Mouse (Mus musculus) mouse trophoblast stem cell (cell line): ENCODE results near the gene Dgki.

Experiments used
- in situ Hi-C, 2 experiments: fragments of 300-500 bp; cut with MseI, MboI; formaldehyde crosslinking; loops; 2 replicates in 1 of 2; 3 replicates in 1 of 2; pipeline ENCODE4 v1.15.1; 2025

The Dgki gene

DNA sequence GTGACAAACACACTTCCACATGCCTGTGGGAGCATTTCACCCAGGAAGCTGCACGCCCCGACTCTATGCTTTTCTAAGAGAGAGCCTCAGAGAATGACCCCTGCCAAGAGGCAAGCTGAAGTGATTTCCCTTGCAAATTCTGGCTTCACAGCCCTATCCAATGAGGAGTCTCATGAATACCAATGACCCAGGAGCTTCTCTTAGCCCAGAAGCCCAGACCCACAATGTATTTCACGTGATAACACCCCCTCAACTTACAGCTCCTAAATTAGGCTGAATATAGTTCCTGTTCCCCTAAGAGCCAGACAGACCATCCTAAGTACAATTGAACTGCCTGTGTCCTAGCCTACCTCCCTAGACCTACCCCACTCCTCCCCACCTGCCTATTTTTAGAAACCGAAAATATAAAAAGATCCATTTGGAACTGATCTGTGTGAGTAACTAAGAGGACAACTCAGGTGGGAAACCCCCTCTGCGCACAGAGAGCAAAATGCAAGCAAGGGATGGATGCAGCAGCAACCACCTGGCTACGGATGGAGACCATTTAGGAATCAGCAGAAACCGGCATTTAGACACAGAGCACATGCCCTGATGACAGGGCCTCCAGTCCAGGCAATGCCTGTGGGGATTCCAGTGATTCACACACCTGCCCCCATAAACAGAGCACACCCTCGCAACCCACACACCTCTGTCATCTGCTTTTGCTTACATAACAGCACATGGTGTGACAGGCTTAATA is 2.1 kb downstream of the Dgki start:
- in situ Hi-C loops: no loop called here

DNA sequence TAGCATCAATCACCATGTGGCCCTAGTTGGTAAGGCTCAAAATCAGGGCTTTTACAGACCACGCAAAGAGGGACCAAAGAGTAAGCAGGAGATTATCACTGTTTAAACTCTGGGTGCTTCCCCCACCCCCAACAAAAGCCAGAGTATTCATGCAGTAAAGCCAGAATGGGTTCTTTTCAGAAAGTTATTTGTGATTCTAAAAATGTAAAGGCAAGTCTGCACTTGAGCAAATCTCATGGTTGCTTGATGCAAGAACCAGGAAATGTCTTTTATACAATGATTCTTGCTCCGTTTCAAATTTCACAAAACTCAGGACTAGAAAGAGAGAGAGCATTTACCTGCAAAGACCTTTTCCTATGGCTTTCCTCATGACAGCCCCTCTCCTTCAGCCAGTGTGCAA is 7.9 kb downstream of the Dgki start:
- in situ Hi-C loops: no loop called here

DNA sequence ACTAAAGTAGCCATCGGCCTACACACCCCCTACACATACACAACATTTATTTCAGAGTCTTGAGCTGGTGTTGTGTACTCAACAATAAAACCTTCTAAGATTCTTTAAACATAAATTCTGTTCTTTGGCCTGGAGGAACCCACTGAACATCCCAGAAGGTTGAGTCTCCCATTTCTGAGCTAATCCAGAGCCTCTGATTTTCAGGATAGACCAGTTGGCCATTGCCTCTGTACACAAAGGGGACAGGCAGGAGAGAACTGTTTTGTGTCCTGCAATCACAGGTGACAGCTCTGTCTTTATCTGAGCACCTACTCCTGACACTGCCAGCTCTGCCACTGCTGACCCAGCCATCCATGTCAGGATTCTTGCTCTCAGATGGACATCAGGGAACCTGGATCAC is 8.8 kb downstream of the Dgki start:
- in situ Hi-C loops: no loop called here

DNA sequence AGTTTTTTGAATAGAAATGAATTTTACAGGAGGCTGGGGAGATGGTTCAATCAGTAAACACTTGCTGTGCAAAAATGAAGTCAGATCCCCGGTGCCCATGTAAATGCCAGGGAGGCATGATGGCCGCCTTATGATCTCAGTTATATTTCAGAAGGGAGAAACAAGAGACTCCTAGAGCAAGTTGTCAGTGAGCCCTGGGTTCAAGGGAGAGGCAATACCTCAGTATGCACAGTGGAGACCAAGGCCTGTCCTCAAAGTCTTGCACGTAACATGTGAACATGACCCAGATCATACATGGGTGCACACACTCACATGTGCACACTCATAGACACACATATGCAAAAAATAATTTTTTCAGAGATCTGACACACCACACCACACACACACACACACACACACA is 9.3 kb downstream of the Dgki start:
- in situ Hi-C loops: no loop called here

DNA sequence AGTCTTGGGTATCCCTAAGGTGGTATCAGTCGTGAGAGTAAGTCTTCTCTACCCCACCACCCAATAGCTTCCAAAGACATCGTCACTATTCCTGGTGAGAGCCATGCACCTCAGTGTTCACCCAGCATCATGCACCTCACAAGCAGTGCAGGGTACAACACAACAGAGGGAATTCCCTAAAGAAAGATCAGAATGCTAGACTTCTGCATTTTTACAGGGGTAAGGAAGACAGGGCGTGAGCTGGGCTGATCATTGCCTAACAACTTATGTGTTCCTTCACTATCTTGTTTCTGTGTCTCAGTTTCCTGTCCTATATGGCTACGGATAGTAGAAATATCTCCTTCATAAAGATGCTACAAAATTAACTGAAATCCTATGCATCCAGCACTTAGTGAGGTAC is 13.8 kb downstream of the Dgki start:
- in situ Hi-C loops: no loop called here

DNA sequence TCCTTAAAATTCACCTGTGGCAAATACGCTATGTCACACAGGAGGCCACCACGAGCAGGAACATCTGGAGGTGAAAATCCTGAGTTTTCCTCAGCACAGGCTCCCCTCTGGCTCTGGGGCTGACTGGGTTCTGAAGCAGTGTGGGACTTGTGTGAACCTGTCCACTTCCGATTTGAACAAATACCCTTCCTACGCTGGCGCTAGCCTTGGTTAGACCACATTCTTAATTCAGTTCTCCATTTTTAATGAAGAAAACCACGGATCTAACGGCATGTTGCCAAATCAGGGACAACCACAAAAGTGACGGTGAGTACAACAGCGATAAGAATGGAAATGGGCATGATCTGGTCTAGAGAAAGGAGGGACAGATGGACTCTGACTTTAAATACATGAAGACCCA is 15.1 kb downstream of the Dgki start:
- in situ Hi-C loops: no loop called here

DNA sequence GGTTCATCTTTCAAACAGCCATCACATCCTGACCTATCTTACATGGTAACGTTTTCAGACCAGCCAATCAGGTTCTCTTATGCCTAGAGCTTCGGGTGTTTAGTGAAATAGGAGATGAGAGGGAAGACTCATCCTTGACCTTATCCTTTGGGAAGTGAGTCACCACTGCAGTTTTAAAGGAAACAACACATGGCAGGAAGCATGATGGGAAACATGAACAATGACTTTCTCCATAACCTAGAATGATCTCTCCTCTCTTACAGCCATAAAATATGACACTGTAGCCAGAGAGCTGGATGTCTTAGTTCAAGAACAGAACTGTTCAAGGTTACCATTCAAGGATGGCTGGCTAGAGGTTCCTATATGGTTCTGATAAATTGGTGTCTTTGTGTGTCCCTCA is 16.6 kb downstream of the Dgki start:
- in situ Hi-C loops: no loop called here

DNA sequence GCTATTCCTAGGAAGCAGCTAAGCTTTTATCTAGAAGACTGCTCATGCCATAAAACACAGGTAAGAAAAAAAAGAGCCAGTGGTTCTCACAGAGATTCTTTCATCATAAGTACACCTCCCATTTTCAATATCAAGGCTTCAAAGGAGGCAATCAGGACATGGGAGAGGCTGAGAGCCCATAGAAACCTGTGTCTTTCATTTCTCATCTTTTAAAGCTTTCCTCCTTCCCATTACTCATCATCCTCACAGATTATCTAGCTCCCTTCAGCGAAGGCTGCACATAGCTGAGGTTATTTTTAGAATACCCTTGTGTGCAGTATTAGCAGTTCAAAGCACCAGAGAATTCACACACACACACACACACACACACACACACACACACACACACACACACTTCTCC is 17.3 kb downstream of the Dgki start:
- in situ Hi-C loops: no loop called here

DNA sequence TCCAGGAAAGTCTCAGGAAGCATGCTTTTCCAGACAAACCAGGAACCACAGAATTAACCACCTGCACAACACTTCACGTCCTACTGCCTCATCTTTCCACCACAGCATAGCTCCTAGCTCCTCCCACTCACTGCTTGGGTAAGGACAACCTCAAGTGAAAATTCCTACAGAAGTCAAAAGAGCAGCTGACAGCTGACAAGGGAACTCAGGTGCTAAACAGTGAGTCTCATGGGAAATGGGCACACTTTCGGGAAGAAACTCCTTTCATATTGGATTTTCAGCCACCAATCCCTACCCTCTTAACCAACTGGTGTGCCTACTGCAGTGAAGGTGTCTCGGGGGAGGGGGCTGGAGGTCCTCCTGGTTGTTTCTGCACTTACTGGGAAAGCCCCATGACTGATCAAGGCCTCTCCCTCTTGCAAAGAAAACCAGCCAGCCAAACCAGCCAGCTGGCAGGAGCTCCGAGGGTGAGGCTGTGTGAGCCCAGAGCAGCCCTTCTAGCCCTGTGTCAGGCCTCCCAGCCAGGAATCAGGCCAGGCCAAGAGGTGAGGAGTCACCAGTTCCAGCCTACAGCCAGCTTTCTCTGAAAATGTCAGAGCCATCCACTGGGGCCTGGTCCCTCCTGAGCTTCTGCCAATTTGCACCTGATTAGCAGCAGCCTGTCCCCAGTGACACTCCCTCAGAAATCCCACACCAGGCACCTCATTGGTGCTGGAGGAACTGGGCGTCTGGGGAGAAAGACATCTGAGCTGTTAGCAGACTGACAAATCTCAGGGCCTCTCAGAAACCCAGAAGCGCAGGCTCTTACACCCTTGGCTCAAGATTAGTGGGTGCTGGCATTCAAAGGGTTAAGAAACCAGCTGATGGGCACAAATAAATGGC is 22.9 kb downstream of the Dgki start:
- in situ Hi-C loops: no loop called here

DNA sequence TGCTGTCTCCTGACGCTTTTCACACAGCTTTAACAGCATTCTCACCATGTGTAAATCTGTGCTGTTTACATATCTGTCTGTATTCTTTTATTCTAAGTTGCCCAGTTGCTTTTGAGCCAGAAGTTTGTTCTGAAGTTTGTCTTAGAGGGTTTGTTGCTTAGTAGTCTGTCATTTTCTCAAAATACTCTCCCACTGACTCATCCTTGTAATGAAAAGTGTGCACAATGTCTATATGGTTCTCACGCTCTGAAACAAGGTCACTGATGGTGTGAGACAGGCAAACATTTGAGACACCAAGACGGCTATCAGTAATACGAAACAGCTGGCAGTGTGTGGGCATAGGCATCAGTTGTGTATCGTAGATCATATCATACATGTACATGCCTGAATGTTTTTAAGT is 23.8 kb downstream of the Dgki start:
- in situ Hi-C loops: no loop called here

DNA sequence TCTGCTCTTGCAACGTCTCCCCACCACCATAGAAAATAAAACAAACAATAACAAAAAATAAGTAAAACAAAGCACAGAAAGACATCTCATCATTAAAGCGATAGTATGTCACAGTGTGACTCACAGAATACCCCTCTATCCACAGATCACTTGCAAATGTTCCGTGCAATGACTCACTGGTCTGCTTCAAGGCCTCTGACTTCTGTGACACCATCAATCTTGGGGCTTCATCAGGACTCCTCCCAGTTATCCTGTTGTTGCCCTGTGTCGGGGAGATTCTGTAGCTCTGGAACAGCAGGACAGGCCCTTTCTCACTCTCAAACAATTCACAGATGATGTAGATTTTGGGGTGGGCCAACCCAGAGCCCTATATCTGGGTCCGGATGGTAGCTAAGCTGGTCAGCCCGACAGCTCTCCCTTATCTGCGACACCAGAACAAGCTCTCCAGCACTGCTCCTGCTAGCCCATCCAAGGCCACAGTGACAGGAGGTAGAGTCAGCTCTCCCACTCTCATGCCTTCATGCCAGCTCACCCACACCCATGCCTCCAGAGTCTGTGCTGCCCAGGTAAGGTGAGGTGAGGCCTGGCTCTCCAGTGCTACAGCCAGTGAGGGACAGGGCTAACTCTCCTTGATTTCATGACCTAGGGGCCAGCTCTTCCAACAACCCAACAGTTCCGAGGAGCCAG is 28.9 kb downstream of the Dgki start:
- in situ Hi-C loops: no loop called here

DNA sequence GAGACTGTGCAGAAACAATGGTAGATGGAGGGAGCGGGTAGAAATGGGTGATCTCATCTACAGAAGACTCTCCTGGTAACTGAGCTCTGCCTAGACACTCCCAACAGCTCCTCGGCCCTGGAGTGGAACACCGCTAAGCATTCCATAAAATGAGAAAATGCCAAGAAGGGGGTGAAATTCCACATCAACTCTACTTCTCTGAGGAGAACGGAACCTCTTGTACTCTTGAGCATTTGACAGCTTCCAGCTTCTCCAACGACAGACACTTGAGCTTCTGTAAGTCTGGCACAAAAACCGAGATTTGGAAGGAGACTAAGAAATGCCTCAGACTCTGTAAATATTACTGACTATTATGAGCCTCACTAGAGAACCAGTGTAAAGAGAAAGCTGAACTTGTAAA is 31.4 kb downstream of the Dgki start:
- in situ Hi-C loops: no loop called here

DNA sequence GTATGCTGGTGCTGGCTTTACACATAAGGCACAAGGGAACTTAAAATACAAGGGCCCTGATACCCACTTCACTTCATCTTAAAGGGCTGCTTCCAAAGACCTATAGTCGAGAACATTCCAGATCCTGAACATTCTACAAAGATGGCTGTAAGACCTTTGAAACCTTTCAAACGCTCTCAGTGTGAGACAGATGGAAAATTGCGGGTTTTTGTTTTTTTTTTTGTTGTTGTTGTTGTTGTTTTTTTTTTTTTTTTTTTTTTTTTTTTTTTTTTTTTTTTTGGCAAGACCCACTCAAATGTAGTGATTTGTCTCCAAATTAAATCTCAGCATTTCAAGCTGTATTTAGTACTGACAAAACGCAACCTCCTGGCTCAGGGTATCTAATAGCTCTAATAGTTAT is 32.0 kb downstream of the Dgki start:
- in situ Hi-C loops: no loop called here

DNA sequence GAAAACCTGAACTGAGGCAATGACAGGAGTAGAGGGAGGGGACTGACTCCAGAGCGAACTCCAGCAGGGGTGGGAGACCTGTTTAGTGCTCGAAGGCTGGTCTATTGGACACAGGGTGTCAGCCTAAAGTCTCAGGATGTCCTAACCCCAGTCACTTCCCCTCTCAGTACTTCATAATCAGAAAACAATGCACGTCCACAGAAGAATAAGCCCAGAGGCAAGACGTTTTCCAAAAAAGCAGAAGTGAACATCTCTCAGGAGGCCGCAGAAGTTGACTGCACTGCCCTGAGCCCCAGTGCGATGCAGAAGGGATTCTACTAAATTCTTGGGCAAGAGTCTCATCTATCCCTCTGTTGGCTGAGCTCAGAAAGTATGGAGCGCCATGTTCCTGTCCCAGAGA is 37.5 kb downstream of the Dgki start:
- in situ Hi-C loops: no loop called here

DNA sequence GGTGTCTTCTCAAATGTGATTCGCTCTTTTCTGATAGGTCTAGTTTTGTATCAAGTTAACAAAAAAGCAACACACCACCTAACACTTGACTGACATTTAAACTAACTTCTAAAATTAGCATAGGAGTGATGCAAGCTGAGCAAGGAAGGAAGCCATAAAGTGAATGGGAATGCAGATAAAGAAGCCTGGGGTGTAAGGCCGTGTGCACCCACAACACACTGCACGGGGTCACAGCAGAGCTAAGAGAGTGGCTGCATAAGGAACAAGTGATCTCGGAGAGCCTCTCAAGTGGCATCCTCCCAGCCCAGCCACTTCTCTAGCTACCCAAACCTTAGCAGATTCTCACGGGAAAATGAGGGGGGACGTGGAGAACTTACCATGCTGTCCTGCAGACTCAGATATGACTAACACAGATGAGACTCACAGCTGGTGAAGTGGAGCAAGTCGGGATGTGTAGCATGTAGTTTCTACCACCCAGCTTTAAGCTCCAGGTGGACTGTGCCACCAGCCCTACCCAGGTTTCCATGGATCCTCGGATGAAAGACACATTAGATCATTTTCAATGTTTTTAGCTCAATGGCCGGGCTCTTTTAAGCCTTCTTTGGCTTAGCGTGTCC is 38.6 kb downstream of the Dgki start:
- in situ Hi-C loops: no loop called here

DNA sequence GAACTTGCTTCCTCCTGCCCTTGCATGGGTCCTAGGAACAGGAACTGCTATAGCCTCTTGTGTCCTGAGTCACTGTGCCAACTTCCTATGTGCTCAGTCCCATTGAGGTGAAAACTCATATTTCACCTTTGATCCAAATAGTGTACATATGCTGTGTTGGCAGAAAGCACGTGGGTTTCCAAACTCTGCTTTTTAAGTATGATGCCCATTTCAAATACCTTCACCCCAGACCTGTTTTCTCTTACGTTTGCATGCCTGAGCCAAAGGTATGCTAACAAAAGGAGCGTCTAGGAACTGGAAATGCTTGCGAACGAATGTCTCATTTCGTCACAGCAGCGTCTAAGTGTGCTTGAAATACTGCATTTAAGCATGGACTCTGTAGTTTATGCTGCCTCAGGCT is 41.3 kb downstream of the Dgki start:
- in situ Hi-C loops: no loop called here

DNA sequence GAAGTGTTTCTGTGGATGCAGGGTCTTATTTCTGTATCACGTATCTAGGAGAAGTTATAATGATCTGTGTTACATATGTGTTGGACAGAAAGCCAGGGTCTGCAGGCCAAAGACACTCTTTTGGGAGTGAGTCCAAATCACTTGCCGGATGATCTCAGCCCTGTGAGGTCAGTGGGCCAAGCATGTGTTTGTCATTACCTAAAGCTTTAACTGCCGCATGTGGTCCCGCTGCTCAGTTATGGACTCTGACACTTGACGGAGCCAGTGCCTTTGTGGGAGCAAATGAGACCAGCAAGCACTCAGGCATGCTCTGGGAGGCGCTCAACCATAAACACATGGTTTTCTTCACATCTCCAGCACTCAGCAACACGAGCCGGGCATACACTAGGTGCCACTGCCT is 45.8 kb downstream of the Dgki start:
- in situ Hi-C loops: no loop called here

DNA sequence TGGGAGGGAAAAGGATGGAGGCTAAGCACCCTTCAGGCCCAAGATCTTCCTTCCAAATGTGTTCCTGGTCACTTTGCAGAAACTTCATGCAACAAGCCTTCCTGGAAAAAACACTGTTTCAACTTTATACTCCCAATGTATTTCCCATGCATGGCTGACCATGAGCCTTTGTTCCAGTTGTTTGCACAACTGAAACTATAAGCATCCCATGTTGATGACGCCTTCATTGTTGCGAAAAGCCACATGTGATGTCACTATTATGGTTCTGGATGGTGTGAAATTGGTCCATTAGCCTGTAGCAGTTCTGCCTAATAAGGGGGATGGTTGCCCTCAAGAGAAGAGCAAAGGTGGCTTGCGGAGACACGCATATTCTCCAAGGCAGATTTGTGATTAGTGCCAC is 47.4 kb downstream of the Dgki start:
- in situ Hi-C loops: no loop called here

DNA sequence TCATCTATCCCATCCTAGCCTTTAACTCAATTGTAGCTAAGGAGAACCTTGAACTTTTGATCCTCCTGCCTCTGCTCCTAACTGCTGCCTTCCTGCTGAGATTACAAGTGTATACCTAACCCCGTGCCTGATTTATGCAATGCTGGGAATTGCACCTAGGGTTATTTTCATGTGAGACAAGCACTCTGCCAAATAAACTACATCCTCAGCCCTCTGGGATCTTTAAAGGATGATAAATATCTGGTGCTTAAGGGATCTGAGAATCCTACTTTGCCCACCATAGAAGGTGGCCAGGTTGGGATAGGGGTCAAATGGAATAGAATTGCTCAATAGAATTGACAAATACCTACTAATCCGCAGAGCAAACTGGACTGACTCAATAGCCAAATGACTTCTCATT is 49.3 kb downstream of the Dgki start:
- in situ Hi-C loops: no loop called here

DNA sequence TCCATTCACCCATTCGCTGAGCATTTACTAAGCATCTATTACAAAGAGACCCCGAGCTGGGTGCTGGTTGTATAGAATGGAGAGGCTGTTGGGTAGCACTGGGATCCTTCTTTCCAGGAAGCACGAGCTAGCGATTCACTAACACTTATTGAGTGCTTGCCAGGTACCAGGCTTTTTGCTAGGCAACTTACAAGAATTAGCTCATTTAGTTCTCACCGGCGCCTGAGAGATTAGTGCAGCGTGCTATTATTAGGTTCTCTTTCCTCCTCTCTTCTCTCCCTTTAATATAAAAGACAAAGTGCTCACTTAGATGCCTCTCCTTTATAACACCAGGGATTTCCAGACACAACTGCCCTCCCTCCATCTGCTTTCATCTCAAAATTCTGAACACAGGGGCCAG is 54.2 kb downstream of the Dgki start:
- in situ Hi-C loops: no loop called here

DNA sequence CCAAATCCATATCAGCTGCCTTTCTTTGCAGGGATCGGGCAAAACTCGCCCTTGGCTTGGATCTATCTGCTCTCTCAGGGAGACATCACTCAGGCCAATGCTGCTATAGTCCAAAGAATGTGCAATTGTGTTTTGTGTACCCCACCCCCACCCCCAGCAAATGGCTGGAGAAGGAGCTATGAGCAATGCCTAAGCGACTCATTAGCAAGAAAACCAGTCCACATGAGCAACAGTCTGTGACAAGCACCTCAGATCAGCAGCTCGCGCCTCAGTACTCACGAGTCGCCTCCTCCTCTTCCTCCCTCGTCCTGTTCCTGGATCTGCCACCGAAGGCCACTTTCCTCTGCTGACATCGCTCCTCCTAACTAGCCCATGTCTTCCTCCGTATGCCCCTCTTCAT is 55.9 kb downstream of the Dgki start:
- in situ Hi-C loops: no loop called here

DNA sequence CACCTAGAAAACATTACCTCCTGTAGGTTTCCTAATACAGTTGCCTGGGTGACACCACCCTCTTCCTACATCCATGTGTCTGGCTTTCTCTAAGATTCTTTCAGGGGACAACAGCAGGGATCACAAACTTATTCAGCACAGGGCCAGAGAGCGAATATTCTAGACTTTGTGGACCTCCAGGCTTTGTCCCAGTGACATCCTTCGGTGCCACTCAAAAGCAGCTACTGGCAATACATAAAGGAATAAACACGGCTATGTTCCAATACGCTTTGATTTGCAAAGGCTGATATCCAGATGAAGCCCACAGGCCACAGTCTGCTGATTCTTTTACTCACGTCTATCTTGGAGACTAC is 57.2 kb downstream of the Dgki start:
- in situ Hi-C loops: no loop called here
